Mouse (Mus musculus) spleen, adult 2 months (tissue): ENCODE measurements around the gene Pde2a.
A peak's percentile ranks its signal among the peaks of the same experiment; 100 is the strongest.

Experiments
- CTCF ChIP-seq: fragments of 200-500 bp; IDR thresholded peaks from 2 replicates; pipeline ENCODE4 v1.5.1; 2011; ENCODE audit warnings: mild to moderate bottlenecking, inconsistent platforms; ENCODE audit not compliant: insufficient read depth, insufficient read length, insufficient replicate concordance; ENCODE audit errors: extremely low read depth
- POLR2A ChIP-seq: fragments of 200-500 bp; IDR thresholded peaks from 2 replicates; pipeline ENCODE4 v1.6.1; 2011; ENCODE audit warnings: low read depth, low read length, inconsistent platforms

DNA sequence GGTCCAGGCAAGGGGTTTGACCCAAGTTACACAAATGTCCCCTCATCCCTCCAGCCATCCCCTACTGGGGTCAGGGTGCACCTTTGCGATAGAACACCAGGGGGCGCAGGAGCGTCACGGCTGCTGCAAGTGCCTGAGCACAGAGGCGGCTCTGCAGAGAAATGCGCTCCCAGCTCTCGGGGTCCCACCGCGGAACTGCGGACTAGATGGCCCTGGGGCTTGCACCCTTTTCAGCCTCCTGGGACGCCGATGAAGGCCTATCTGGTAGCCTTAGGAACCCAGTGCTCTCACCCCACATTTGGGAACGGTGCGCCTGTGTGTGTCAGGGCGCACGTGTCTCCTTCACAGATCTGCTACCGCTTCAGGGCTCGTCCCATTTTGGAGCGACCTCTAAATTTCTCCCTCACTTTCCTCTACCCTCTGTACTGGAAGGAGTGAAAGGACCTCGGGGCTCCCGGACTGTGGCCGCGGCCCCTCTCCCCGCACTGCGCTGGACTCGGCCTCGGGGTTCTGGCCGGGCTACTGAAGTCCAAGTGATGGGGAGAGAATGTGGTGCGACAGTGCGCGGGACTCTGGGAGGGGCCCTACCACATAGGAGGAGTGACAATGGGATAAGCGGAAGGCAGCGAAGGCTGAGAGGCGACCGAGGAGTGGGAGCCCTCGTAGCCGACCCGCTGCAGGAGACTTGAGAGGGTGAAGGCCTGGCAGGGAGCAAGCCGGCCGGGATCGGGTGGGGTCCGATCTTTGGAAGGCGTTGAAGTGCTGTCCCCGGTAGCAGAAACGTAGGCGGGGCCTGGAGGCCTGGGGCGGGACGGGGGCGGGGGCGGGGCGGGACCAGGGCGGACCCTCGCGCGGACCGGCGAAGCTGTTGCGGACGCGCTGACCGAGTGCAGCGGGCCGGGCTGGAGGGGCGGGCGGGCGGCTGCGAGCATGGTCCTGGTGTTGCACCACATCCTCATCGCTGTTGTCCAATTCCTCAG, 29.2 kb downstream of the Pde2a start:
- TF ChIP-seq CTCF (peak; percentile 99), POLR2A (no peak)
